Mouse (Mus musculus) heart, adult 2 months (tissue): ENCODE measurements around the gene Klk10.

Experiments
- CTCF ChIP-seq: fragments of 200-600 bp; IDR thresholded peaks from 2 replicates; pipeline ENCODE4 v1.8.1; 2022; ENCODE audit warnings: antibody characterized with exemption, mild to moderate bottlenecking, moderate library complexity
- EP300 ChIP-seq: fragments of 200-500 bp; IDR thresholded peaks from 2 replicates; pipeline ENCODE4 v1.6.1; 2011; ENCODE audit warnings: low read depth, low read length, control low read depth; ENCODE audit not compliant: insufficient read depth

GRCm38 (mm10) chr7:43770701-43771100 lies 10.1 kb upstream of the Klk10 start:
- TF ChIP-seq CTCF: no peak
- TF ChIP-seq EP300: no peak
